Mouse (Mus musculus) CD4-positive, CD25-positive, alpha-beta regulatory T cell, adult 2 months (primary cell): ENCODE data around the gene Pitpnc1.
A peak's percentile ranks its signal among the peaks of the same experiment; 100 is the strongest.

Source experiments
- DNase-seq: peaks from one replicate; pipeline ENCODE4 v3.0.0-alpha.2; 2012; ENCODE audit warnings: low read depth, low spot score

Pitpnc1 gene

GRCm38 (mm10) chr11:107443121-107444095 is 27.1 kb downstream of the Pitpnc1 start:
- peak; percentile 84 for DNase-seq

GRCm38 (mm10) chr11:107441050-107441449 is 29.4 kb downstream of the Pitpnc1 start:
- no peak for DNase-seq

- no peak for DNase-seq
These were observed 32.4 kb downstream of the Pitpnc1 start for GRCm38 (mm10) chr11:107438140-107438539.

- no peak for DNase-seq
These were observed 32.8 kb downstream of the Pitpnc1 start for GRCm38 (mm10) chr11:107437723-107438122.

GRCm38 (mm10) chr11:107435776-107436449 is 34.6 kb downstream of the Pitpnc1 start:
- DNase-seq = no peak

- DNase-seq = no peak
These were observed 39.1 kb downstream of the Pitpnc1 start for GRCm38 (mm10) chr11:107431197-107431965.

- DNase-seq = peak; percentile 68
These were observed 42.5 kb downstream of the Pitpnc1 start for GRCm38 (mm10) chr11:107428011-107428410.

- DNase-seq = no peak
These were observed 46.3 kb downstream of the Pitpnc1 start for GRCm38 (mm10) chr11:107424176-107424575.

- DNase-seq = no peak
These were observed 48.1 kb downstream of the Pitpnc1 start for GRCm38 (mm10) chr11:107422356-107422754.

- peak; percentile 47 for DNase-seq
These were observed 48.6 kb downstream of the Pitpnc1 start for GRCm38 (mm10) chr11:107421751-107422355.

GRCm38 (mm10) chr11:107419925-107420324 is 50.6 kb downstream of the Pitpnc1 start:
- no peak for DNase-seq

GRCm38 (mm10) chr11:107417041-107417583 is 53.4 kb downstream of the Pitpnc1 start:
- peak; percentile 91 for DNase-seq

GRCm38 (mm10) chr11:107416561-107416926 is 54.0 kb downstream of the Pitpnc1 start:
- no peak for DNase-seq

GRCm38 (mm10) chr11:107415901-107416560 is 54.5 kb downstream of the Pitpnc1 start:
- no peak for DNase-seq

- no peak for DNase-seq
These were observed 55.3 kb downstream of the Pitpnc1 start for GRCm38 (mm10) chr11:107414996-107415747.

GRCm38 (mm10) chr11:107413251-107413655 is 57.2 kb downstream of the Pitpnc1 start:
- DNase-seq = no peak

- no peak for DNase-seq
These were observed 58.4 kb downstream of the Pitpnc1 start for GRCm38 (mm10) chr11:107412128-107412527.

GRCm38 (mm10) chr11:107411576-107411975 is 58.9 kb downstream of the Pitpnc1 start:
- no peak for DNase-seq

GRCm38 (mm10) chr11:107410804-107411203 is 59.7 kb downstream of the Pitpnc1 start:
- DNase-seq = no peak
